Mouse (Mus musculus) CD4-positive, CD25-positive, alpha-beta regulatory T cell, adult 2 months (primary cell): Measurements from ENCODE around the gene Vmn2r88.
"Not testable (repeated sequence)": the region's sequence is repeated elsewhere in the genome, so short reads cannot be mapped to it uniquely, and the experiment has no call there.

Source experiments
- DNase-seq: peaks from one replicate; pipeline ENCODE4 v3.0.0-alpha.2; 2012; ENCODE audit warnings: low read depth, low spot score

Vmn2r88 gene

DNA sequence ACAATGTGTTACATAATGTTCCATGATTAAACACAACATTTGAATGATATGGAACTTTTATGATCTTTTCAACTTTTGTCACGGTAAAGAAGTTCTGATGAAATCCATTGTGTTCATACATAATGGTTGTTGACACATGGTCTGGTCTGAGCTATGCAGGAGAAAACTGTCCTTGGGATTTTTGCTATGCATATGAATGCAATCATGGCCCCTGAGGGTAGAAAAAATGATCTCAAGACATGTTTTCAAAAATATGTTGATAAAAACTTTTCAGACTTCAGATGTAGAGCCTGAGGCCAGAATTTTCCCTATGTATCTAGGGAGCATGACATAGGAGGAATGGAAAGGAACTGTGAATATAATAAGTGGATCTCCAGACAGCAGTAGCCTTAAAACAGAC is at the start of gene Vmn2r88:
Gene Vmn2r88, plus strand, starts transcription at position 301 of the 400 bp plus-strand sequence.
- no peak for DNase-seq

DNA sequence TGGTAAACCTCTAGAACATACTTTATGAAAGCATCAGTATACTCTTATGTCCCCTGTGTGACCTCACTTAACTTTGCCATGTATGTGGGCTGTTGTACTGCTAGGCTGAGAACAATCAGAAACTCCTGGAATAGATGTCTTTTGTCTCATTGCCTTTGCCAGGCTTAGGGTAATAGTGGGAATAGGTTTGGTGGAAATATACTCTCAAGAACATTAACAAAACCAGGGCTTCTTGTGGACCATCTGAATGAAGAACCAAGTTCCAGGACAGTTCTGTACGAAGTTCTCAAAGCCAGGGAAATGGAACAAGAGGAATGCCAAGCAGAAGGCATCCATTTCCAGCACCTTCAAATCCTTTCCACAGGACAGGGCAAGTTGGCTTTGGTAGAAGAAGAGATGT is 49.2 kb upstream of the Vmn2r88 start, which contains the start of gene Gm7247:
Gene Gm7247, plus strand, starts transcription at position 301 of the 400 bp plus-strand sequence.
- DNase-seq, result no peak

DNA sequence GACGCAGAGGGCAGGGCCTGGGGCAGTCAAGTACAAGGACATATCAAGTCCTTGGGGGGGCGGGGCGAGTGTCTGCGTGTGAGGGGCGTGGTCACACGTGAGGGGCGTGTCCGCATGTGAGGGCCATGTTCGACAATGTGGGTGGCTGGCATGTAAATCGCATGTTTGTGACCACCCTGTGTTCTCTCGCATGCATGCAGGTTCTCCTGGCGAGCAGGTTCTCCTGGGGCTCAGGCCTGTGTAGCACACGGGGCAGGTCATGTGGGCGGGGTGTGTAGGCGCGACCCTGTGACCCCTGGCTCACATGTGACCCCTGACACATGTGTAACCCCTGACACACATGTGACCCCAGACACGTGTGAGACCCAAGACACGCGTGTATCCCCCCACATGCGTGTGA is 27.8 kb upstream of the Vmn2r88 start:
- peak; percentile 2 for DNase-seq

DNA sequence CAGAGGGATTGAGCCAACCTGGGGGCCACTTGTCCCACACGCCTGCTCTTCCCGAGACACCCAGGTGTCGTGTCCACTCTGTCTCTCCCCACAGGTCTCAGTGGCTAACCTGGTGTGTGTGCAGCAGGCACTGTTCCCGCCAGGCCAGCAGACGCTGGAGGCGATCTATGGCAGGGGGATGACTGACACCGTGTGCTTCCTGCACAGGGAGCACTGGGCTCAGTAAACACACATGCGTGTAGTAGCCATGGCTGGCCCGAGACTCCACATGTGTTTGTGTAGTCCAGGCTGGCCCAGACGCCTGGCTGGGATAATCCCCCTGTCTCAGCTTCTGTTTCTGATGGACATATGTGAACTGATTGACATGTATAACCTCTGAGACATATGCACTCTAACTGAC is 26.3 kb upstream of the Vmn2r88 start:
- peak; percentile 2 for DNase-seq

DNA sequence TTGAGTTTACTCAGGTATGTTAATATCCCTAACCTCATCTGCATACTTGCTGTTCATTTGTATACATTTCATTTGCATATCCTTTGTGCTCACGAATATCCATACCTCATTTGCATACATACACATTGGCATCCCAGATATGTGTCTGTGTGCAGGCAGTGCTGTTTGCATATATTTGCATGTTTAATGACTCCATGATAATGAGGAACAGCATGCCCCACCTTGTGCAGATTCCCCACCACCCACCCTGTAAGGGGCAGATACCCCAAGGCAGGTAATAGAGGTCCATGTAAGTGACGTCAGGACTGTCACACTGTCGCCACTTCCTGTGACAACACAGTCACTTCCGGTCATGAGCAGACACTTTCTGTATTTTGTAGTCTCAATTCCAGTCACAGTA is 24.9 kb upstream of the Vmn2r88 start:
- DNase-seq, result peak; percentile 13

DNA sequence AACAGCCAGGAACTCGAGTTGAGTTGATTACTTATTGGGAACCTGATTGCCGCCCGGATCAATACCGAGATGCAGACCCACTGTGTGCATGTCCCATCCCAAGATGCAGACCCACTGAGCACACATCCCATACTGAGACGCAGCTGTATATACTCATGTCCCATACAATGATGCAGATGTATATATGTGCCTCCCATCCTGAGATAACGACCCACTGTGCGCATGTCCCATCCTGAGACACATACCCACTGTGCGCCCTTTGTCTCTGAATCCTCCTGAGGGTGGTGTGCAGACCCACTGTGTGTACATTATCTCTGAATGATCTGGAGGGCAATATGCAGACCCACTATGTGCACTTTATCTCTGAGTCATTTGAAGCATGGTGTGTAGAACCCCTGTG is 22.9 kb upstream of the Vmn2r88 start:
- DNase-seq, result peak; percentile 2

DNA sequence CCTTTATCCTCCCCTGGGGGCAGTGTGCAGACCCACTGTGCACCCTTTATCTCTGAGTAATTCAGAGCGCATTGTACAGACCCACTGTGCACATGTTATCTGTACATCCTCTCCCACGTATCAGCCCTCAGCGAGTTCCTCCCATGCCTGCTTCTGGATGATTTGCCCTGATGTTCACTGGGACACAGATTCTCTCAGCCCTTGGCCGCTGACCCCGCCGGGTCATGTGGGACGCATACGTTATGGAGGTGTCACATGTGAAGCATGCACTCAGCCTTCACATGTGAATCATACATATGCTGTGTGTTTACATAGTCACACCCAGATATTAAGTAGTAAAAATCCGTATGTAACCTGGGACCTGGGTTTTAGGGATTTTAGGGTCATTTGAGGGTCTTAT is 22.4 kb upstream of the Vmn2r88 start:
- peak; percentile 3 for DNase-seq

DNA sequence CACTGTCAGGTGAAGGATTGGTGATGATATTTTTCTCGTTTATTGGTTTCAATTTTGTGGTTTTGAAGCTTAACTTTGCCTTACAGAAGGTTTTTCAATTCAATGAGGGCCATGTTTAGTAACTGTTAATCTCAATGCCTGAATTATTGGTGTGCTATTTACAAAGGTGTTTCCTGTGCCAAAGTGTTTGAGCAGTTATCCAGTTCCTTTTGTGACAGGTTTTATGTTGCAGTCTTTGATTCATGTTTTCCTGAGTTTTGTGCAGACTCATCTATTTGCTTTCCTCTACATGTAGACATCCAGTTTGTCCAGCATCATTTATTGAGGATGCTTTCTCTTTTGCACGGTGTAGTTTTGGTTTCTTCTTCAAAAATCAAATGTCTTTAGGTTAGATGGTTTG is 13.3 kb downstream of the Vmn2r88 start:
- no peak for DNase-seq

DNA sequence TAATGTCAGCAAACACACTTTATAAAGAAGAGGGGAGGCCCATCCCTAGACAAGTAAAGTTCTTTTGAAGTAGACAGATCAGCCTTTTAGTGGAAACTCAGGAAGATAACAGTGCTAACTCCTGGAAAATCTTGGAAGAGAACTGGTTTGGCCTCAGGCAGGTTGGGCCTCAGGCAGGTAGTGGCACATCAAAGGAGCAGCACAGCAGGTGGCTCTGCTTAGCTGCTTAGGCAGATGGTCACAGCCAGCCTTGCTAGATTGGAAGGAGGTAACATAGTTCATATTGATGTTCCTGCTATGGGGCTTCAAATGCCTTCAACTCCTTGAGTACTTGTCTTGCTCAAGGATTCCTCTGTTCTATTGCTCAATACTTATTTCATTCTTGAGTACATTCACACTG is 19.5 kb downstream of the Vmn2r88 start:
- not testable (repeated sequence) for DNase-seq

DNA sequence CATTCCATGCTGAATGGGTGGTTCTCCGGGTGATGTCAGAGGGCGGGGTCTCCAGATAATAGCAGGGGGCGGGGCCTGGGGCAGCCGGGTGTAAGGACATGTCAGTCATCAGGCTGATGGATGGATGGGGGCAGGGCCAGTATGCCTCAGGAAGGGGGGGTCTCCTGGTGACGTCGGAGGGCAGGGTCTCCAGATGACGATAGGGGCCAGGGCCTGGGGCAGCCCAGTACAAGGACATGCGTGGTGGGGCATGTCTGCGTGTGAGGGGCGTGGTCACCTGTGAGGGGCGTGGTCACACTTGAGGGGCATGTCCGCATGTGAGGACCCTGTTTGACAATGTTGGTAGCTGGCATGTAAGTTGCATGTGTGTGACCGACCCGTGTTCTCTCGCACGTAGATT is 23.9 kb downstream of the Vmn2r88 start:
- DNase-seq, result peak; percentile 1

DNA sequence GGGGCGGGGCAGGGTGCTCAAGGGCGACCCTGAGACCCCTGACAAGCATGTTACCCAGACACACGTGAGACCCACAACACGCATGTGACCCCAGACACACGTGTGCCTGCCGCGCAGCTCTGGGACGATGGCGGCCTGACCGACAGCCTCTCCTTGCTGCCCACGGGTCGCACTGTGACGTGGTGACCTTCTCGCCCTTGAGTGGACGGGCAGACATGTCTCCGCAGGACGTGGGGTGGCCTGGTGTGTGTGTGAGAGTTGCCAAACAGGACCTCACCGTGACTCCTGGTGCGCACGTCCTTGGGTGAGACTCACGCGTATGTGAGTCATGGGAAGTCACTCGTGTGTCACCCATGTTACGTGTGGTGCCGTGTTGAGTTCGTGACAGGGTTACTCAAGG is 24.4 kb downstream of the Vmn2r88 start:
- peak; percentile 2 for DNase-seq

DNA sequence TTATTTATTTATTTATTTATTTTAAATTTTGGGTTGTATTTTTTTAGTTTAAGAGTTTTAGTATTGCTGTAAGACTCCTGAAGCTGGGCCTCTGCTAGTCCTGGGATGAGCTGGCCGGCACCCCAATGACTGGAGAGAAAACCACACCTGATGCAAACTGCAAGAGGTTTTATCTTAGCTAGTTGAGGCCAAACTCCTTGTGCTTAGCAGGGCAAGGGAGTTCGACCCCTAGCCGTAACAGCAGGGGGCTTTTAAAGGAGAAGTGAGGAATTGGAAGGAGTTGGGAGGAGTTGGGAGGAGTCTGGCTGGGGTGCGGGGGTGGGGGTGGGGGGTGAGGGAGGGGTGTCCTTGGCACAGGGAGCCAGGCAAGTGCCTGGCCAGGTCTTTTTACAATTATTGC is 28.3 kb downstream of the Vmn2r88 start:
- DNase-seq, result no peak

DNA sequence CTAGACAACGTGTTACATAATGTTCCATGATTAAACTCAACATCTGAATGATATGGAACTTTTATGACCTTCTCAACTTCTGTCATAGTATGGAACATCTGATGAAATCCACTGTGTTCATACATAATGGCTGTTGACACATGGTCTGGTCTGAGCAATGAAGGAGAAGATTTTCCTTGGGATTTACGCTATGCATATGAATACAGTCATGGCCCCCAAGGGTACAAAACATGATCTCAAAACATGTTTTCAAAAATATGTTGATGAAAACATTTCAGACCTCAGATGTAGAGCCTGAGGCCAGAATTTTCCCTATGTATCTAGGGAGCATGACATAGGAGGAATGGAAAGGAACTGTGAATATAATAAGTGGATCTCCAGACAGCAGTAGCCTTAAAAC is 40.9 kb downstream of the Vmn2r88 start, which contains the start of gene Vmn2r89:
Gene Vmn2r89, plus strand, starts transcription at position 301 of the 400 bp plus-strand sequence.
- DNase-seq, result not testable (repeated sequence)
